Mouse (Mus musculus) spleen, adult 2 months (tissue): Measurements from ENCODE around the gene Mrpl14.

Experiments
- CTCF ChIP-seq: fragments of 200-500 bp; IDR thresholded peaks from 2 replicates; pipeline ENCODE4 v1.5.1; 2011; ENCODE audit warnings: mild to moderate bottlenecking, inconsistent platforms; ENCODE audit not compliant: insufficient read depth, insufficient read length, insufficient replicate concordance; ENCODE audit errors: extremely low read depth
- POLR2A ChIP-seq: fragments of 200-500 bp; IDR thresholded peaks from 2 replicates; pipeline ENCODE4 v1.6.1; 2011; ENCODE audit warnings: low read depth, low read length, inconsistent platforms

- TF ChIP-seq CTCF (no peak), POLR2A (no peak)
These were observed 41.4 kb downstream of the Mrpl14 start for GRCm38 (mm10) chr17:45727481-45727880.
